ENCODE assay signal across 9 mouse cellular contexts in genomic region chr12:11151015-11151414, GRCm38 (mm10). TPM values are rescaled to one million over a fixed set of nuclear protein-coding genes. Genes with fewer than 3 reads are reported as not detected.
DNase-seq lines count a peak whose midpoint lies in the region; ATAC-seq and TF ChIP-seq lines count a peak whose summit lies in the region.
"Had no signal": no experiment of that assay in that cellular context is flagged by ENCODE, and none has a peak within 500 bp of the region (broad histone marks: within the 10 kb centered on the region; RNA-seq: fewer than 3 reads in every experiment).

Gene Kcns3, minus strand, starts transcription at chr12:11151056.

- H3K27me3 ChIP-seq in lung, postnatal 0 days (replicated peaks; ENCODE audit: insufficient read depth, low read length), result peaks cover 14% of the 10 kb centered on the region

- WGBS in lung, postnatal 0 days, result 21% methylated on average over 15 of the region's 15 CpGs
- WGBS in olfactory bulb, adult 2 months, result 34% methylated on average over 15 of the region's 15 CpGs

- peak within 1 kb of the TSS; percentile 56 for H3K4me3 ChIP-seq in lung, postnatal 0 days (ENCODE audit: low read depth, low read length)
- H3K4me3 ChIP-seq in olfactory bulb, adult 2 months (ENCODE audit: insufficient read depth, low read depth, low read length), result peak within 1 kb of the TSS; percentile 50

- TF ChIP-seq POLR2A in olfactory bulb, adult 2 months (IDR thresholded peaks at IDR 0.05; ENCODE audit: insufficient read depth, low read depth, low read length), result no peak

- ATAC-seq in lung, postnatal 0 days, result no peak

- H3K36me3 ChIP-seq in lung, postnatal 0 days (ENCODE audit: insufficient read depth, low read length), result no peaks in the 10 kb centered on the region

- no peaks in the 10 kb centered on the region for H3K4me1 ChIP-seq in lung, postnatal 0 days (ENCODE audit: insufficient read depth, low read depth, low read length)
- peaks cover 17% of the 10 kb centered on the region for H3K4me1 ChIP-seq in olfactory bulb, adult 2 months (ENCODE audit: control insufficient read depth, insufficient read depth, low read length)

- H3K9ac ChIP-seq in lung, postnatal 0 days (replicated peaks; ENCODE audit: low read depth), result peak within 1 kb of the TSS; percentile 29

- no peaks in the 10 kb centered on the region for H3K9me3 ChIP-seq in lung, postnatal 0 days (ENCODE audit: low read length)

- peak within 1 kb of the TSS; percentile 85 for H3K4me2 ChIP-seq in lung, postnatal 0 days (replicated peaks; ENCODE audit: low read depth, low read length)

- DNase-seq in frontal cortex, postnatal 36 days (ENCODE audit: low spot score in 2 of 2), result peak; percentile 9 to 15
- no peak for DNase-seq in frontal cortex, postnatal 25 days (ENCODE audit: low spot score in 2 of 2)
- no peak for DNase-seq in lung, postnatal 0 days (ENCODE audit: low spot score)
- DNase-seq in lung, postnatal 4 days, result no peak
- DNase-seq in layer of hippocampus, postnatal 36 days, result no peak
- DNase-seq in cerebellum, postnatal 36 days, result no peak
- no peak for DNase-seq in frontal cortex, postnatal 10 days (ENCODE audit: low spot score in 2 of 2)
- DNase-seq: cerebellum, adult 18-20 months had no signal

- no peak for TF ChIP-seq CTCF in lung, postnatal 0 days (IDR thresholded peaks at IDR 0.05)
- TF ChIP-seq CTCF in olfactory bulb, adult 2 months (IDR thresholded peaks at IDR 0.05; ENCODE audit: insufficient read depth, low read depth, low read length), result no peak

- H3K27ac ChIP-seq in lung, postnatal 0 days (ENCODE audit: low read length), result peak within 1 kb of the TSS; percentile 43; the same call in 1 of the 2 replicates
- no peak within 1 kb of the TSS for H3K27ac ChIP-seq in olfactory bulb, adult 2 months (ENCODE audit: insufficient read depth, low read depth, low read length)

- TF ChIP-seq EP300 in lung, postnatal 0 days (IDR thresholded peaks at IDR 0.05), result no peak

RNA-seq across cellular contexts. Expression of gene Kcns3, which starts in this region (rescaled TPM):
- 8.8 and 11.0 TPM in 2 replicates for polyA plus RNA-seq in lung, postnatal 0 days (2015; fragmentation: Nextera tagmentation; extraction: Ambion mirVana)
- 10 to 100 TPM; 10.9 to 12.6 TPM for total RNA-seq in layer of hippocampus, postnatal 36 days (2021)
- not detected in 2 replicates for polyA plus RNA-seq in olfactory bulb, adult 2 months (2012; ENCODE audit: insufficient read depth, insufficient read length, low replicate concordance, missing spikeins)

Comparison
In these comparisons a context has a peak if more than half of its experiments do, and no peak if none do; other contexts are left out.
1. DNase-seq: peak in frontal cortex, postnatal 36 days (2 of 2); none in frontal cortex, postnatal 25 days (0 of 2), lung, postnatal 0 days (single experiment), lung, postnatal 4 days (0 of 2), layer of hippocampus, postnatal 36 days (0 of 2), cerebellum, postnatal 36 days (0 of 2) and frontal cortex, postnatal 10 days (0 of 2).